Mouse (Mus musculus) liver, embryonic 14.5 days (tissue): ENCODE results near the gene Figla. TPM values are rescaled to one million over a fixed set of nuclear protein-coding genes. Genes with fewer than 3 reads are reported as not detected.

Experiments
- ATAC-seq: fragments of 200-750 bp; cut with Nextera tagmentation; 2 replicates; pipeline ENCODE4 v1.8.0; 2017; ENCODE audit warnings: moderate number of reproducible peaks, mild to moderate bottlenecking, moderate library complexity; ENCODE audit not compliant: insufficient read depth
- DNase-seq, 3 experiments: peaks; one replicate each; pipeline ENCODE4 v3.0.0-alpha.2; 2012 to 2013; ENCODE audit warnings: low read depth in 3 of 3, low spot score in 3 of 3
- H3K27ac ChIP-seq: fragments of 300-500 bp; sonication (generic); 2 replicates; pipeline ENCODE4 v1.5.1; 2014; ENCODE audit warnings: moderate library complexity, mild to moderate bottlenecking, control low read depth, inconsistent platforms
- H3K27me3 ChIP-seq: fragments of 300-500 bp; sonication (generic); 2 replicates; pipeline ENCODE4 v1.6.1; 2014; ENCODE audit warnings: mild to moderate bottlenecking, low read length, moderate library complexity; ENCODE audit not compliant: control insufficient read depth, insufficient read depth
- H3K36me3 ChIP-seq: fragments of 300-500 bp; sonication (generic); replicated peaks from 2 replicates; pipeline ENCODE4 v1.6.1; 2014; ENCODE audit warnings: low read depth; ENCODE audit not compliant: control insufficient read depth, insufficient read depth
- H3K4me1 ChIP-seq, 2 experiments: fragments of 200-500 bp in 1 of 2; fragments of 300-500 bp in 1 of 2; sonication (generic) in 1 of 2; replicated peaks; 2 replicates each; pipeline ENCODE4 v1.6.1; 2012 to 2014; ENCODE audit warnings: antibody characterized with exemption in 1 of 2, inconsistent platforms in 1 of 2, low read length in 1 of 2; ENCODE audit not compliant: control insufficient read depth in 2 of 2, insufficient read depth in 2 of 2
- H3K4me2 ChIP-seq: fragments of 300-500 bp; sonication (generic); 2 replicates; pipeline ENCODE4 v1.6.1; 2014; ENCODE audit warnings: low read depth, mild to moderate bottlenecking, control low read depth, moderate library complexity
- H3K4me3 ChIP-seq, 2 experiments: fragments of 200-500 bp in 1 of 2; fragments of 300-500 bp in 1 of 2; sonication (generic) in 1 of 2; 2 replicates each; pipeline ENCODE4 v1.5.1; 2012 to 2014; ENCODE audit warnings: low read depth in 2 of 2, low read length in 2 of 2, mild to moderate bottlenecking in 2 of 2, control low read depth in 1 of 2, inconsistent platforms in 1 of 2, moderate library complexity in 1 of 2; ENCODE audit not compliant: insufficient read depth in 1 of 2
- H3K9ac ChIP-seq: fragments of 300-500 bp; sonication (generic); replicated peaks from 2 replicates; pipeline ENCODE4 v1.6.1; 2014; ENCODE audit warnings: mild to moderate bottlenecking, control low read depth, moderate library complexity
- H3K9me3 ChIP-seq: fragments of 300-500 bp; sonication (generic); 2 replicates; pipeline ENCODE4 v1.6.1; 2016; ENCODE audit warnings: low read length, mixed read lengths; ENCODE audit not compliant: control insufficient read depth
- CTCF ChIP-seq: IDR thresholded peaks from 2 replicates; pipeline ENCODE4 v1.5.1; 2016; ENCODE audit warnings: antibody characterized with exemption, low read depth, control low read depth
- EP300 ChIP-seq: IDR thresholded peaks from 2 replicates; pipeline ENCODE4 v1.6.1; 2016; ENCODE audit warnings: antibody characterized with exemption, low read depth
- WGBS: fragments of 180-500 bp; shearing (Covaris S2); extraction: QIAGEN DNeasy Blood & Tissue Kit; methylation state at CpG from one replicate; pipeline ENCODE4 v1.1.7; 2014; ENCODE audit not compliant: insufficient replicate concordance; 5-methylcytosine and 5-hydroxymethylcytosine counted together
- polyA plus RNA-seq, 2 experiments: library from polyadenylated mRNA; depleted of rRNA in 1 of 2; stranded (reverse) in 1 of 2; unstranded in 1 of 2; fragments of >200 nt; fragmentation: Nextera tagmentation in 1 of 2; extraction: Ambion mirVana in 1 of 2; gene quantifications; 2 replicates each; pipeline versions ENCODE4 v1.2.1 to v1.2.3; 2012 to 2014

The Figla gene
- polyA plus RNA-seq (2012; rRNA removed) = not detected in 2 replicates
- polyA plus RNA-seq (2014; fragmentation: Nextera tagmentation; extraction: Ambion mirVana) = not detected in 2 replicates

- H3K27me3 ChIP-seq = no peaks in the 10 kb centered on the region
- DNase-seq = no peak
- no peak for ATAC-seq
- WGBS = 64% methylated on average over 9 of the region's 9 CpGs
- no peaks in the 10 kb centered on the region for H3K9me3 ChIP-seq
- no peak within 1 kb of the TSS for H3K9ac ChIP-seq
- H3K4me2 ChIP-seq = no peak within 1 kb of the TSS
- no peak within 1 kb of the TSS for H3K27ac ChIP-seq
- H3K4me3 ChIP-seq = no peak within 1 kb of the TSS
- peaks cover 0 to 4% of the 10 kb centered on the region in 2 experiments; a peak in 1 of 4 replicates for H3K4me1 ChIP-seq
- H3K36me3 ChIP-seq = no peaks in the 10 kb centered on the region
- TF ChIP-seq EP300 = no peak
- TF ChIP-seq CTCF = no peak
These were observed at the start of gene Figla for GRCm38 (mm10) chr6:86015871-86016270. Figla (plus strand) TSS chr6:86016171.

- Histone ChIP-seq H3K9me3 (no peaks in the 10 kb centered on the region), H3K4me3 (no peak overlapping the region), H3K4me1 (peaks cover 0 to 3% of the 10 kb centered on the region in 2 experiments; a peak in 1 of 4 replicates), H3K4me2 (no peak overlapping the region), H3K36me3 (no peaks in the 10 kb centered on the region), H3K27ac (no peak overlapping the region), H3K27me3 (no peaks in the 10 kb centered on the region), H3K9ac (no peak overlapping the region)
- DNase-seq (no peak), ATAC-seq (no peak)
- TF ChIP-seq CTCF (peak; percentile 67), EP300 (no peak)
- 48% methylated on average over 4 of the region's 4 CpGs for WGBS
These were observed 49.3 kb upstream of the Figla start for GRCm38 (mm10) chr6:85966686-85967085.

GRCm38 (mm10) chr6:85969889-85970288 lies 46.1 kb upstream of the Figla start:
- 33% methylated on average over 2 of the region's 2 CpGs for WGBS
- no peak for DNase-seq
- no peaks in the 10 kb centered on the region for H3K36me3 ChIP-seq
- no peaks in the 10 kb centered on the region for H3K27me3 ChIP-seq
- no peak for ATAC-seq
- H3K9ac ChIP-seq = no peak overlapping the region
- TF ChIP-seq CTCF (no peak), EP300 (no peak)
- H3K4me3 ChIP-seq = no peak overlapping the region
- H3K4me2 ChIP-seq = no peak overlapping the region
- H3K4me1 ChIP-seq = peaks cover 0 to 3% of the 10 kb centered on the region in 2 experiments; a peak in 1 of 4 replicates
- H3K27ac ChIP-seq = no peak overlapping the region
- H3K9me3 ChIP-seq = no peaks in the 10 kb centered on the region

DNA sequence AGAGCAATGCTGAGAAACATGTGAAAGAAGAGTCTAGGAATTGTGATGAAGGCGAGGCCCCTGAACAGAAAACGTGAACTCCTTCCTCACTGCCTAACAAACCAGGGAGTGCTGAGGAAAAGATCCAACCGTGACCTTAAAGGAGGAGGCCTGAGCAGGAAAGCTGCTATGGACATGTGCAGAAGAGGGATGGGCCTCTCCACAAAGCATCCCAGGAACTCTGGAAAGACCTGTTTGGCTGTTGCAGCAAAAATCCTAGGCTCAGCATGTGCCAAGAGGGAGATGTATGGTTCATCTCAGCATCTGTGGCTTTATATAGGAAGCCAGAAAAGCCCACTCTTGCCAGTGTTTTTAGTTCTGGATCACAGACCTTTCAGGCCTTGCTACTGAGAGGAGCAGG lies 43.3 kb upstream of the Figla start:
- no peak overlapping the region for H3K4me3 ChIP-seq
- WGBS = 59% methylated on average over 3 of the region's 3 CpGs
- no peak for DNase-seq
- no peak for ATAC-seq
- H3K4me1 ChIP-seq = peaks cover 4 to 7% of the 10 kb centered on the region in 2 experiments
- H3K4me2 ChIP-seq = no peak overlapping the region
- no peaks in the 10 kb centered on the region for H3K27me3 ChIP-seq
- no peak overlapping the region for H3K9ac ChIP-seq
- no peaks in the 10 kb centered on the region for H3K9me3 ChIP-seq
- TF ChIP-seq EP300 (no peak), CTCF (no peak)
- no peak overlapping the region for H3K27ac ChIP-seq
- no peaks in the 10 kb centered on the region for H3K36me3 ChIP-seq

DNA sequence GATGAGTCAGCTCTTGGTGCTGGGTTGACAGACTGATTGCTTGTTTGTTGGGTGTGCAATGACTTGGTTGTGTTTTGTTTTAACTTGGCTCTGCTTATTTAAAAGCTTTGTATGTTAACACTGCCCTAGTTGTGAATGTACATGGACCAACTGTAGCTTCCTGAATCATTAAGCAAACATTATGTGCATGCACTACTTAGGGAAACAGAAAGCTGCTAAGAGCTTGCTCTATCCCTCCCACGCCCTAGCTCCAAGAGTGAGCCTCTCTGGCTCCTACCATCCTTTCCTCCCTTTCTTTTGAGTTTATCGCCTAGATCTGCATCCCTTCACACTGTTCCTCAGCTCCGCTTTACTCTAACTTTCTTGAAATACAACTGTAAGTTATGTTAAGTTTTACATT lies 42.6 kb upstream of the Figla start:
- 70% methylated on average over 3 of the region's 3 CpGs for WGBS
- no peak overlapping the region for H3K27ac ChIP-seq

More for the DNA sequence above, 42.6 kb upstream of the Figla start:
- TF ChIP-seq CTCF (no peak), EP300 (no peak)
- H3K4me2 ChIP-seq = no peak overlapping the region
- H3K36me3 ChIP-seq = no peaks in the 10 kb centered on the region
- peaks cover 4 to 7% of the 10 kb centered on the region in 2 experiments for H3K4me1 ChIP-seq
- no peak for ATAC-seq
- no peak overlapping the region for H3K9ac ChIP-seq
- no peaks in the 10 kb centered on the region for H3K9me3 ChIP-seq
- no peaks in the 10 kb centered on the region for H3K27me3 ChIP-seq
- DNase-seq = no peak
- H3K4me3 ChIP-seq = no peak overlapping the region
